Mouse (Mus musculus): ENCODE data around the gene Epop. TPM values are rescaled to one million over a fixed set of nuclear protein-coding genes. Genes with fewer than 3 reads are reported as not detected.
"Not testable (repeated sequence)": the region's sequence is repeated elsewhere in the genome, so short reads cannot be mapped to it uniquely, and the experiment has no call there.

Gene Epop
- polyA plus RNA-seq, 1 experiment from 2014 or later = 16.4 TPM

GRCm38 (mm10) chr11:97659990-97660714 is 30.6 kb upstream of the Epop start:
- peaks cover 7% of the 10 kb centered on the region for H3K27me3 ChIP-seq
- H3K4me3 ChIP-seq = peak overlapping the region; percentile 85
- WGBS = under 1% methylated on average over 68 of the region's 78 CpGs

GRCm38 (mm10) chr11:97659267-97659989 is 29.9 kb upstream of the Epop start:
- ATAC-seq (ENCODE audit: insufficient number of reproducible peaks, insufficient read depth, low FRiP score, low TSS enrichment) = no peak
- Histone ChIP-seq H3K9ac (peak overlapping the region; percentile 78), H3K4me1 (peaks cover 31% of the 10 kb centered on the region), H3K27me3 (peaks cover 7% of the 10 kb centered on the region), H3K4me2 (replicated peaks) (peak overlapping the region; percentile 78), H3K4me3 (peak overlapping the region; percentile 85), H3K9me3 (no peaks in the 10 kb centered on the region), H3K27ac (peak overlapping the region; percentile 69), H3K36me3 (no peaks in the 10 kb centered on the region)
- 8% methylated on average over 13 of the region's 13 CpGs for WGBS

More at GRCm38 (mm10) chr11:97659990-97660714, 30.6 kb upstream of the Epop start:
- ATAC-seq (ENCODE audit: insufficient number of reproducible peaks, insufficient read depth, low FRiP score, low TSS enrichment) = peak; percentile 85
- Histone ChIP-seq H3K27ac (peak overlapping the region; percentile 69), H3K4me1 (peaks cover 39% of the 10 kb centered on the region), H3K9me3 (no peaks in the 10 kb centered on the region), H3K4me2 (replicated peaks) (peak overlapping the region; percentile 78), H3K36me3 (no peaks in the 10 kb centered on the region), H3K9ac (peak overlapping the region; percentile 78)

- H3K4me3 ChIP-seq = no peak overlapping the region
- no peak overlapping the region for H3K9ac ChIP-seq
- H3K9me3 ChIP-seq = no peaks in the 10 kb centered on the region
- 76% methylated on average over 11 of the region's 11 CpGs for WGBS
- no peaks in the 10 kb centered on the region for H3K36me3 ChIP-seq
- peaks cover 29% of the 10 kb centered on the region for H3K4me1 ChIP-seq
- H3K27me3 ChIP-seq = peaks cover 7% of the 10 kb centered on the region
- no peak for ATAC-seq (ENCODE audit: insufficient number of reproducible peaks, insufficient read depth, low FRiP score, low TSS enrichment)
- no peak overlapping the region for H3K4me2 ChIP-seq (replicated peaks)
- no peak overlapping the region for H3K27ac ChIP-seq
Observed at GRCm38 (mm10) chr11:97658751-97659266, 29.3 kb upstream of the Epop start.

GRCm38 (mm10) chr11:97657967-97658366 is 28.5 kb upstream of the Epop start:
- ATAC-seq (ENCODE audit: insufficient number of reproducible peaks, insufficient read depth, low FRiP score, low TSS enrichment); H3K27me3 ChIP-seq; H3K4me3 ChIP-seq; H3K27ac ChIP-seq; H3K36me3 ChIP-seq; H3K9ac ChIP-seq; H3K9me3 ChIP-seq; H3K4me2 ChIP-seq (replicated peaks): not testable (repeated sequence)
- 81% methylated on average over 6 of the region's 6 CpGs for WGBS
- peaks cover 29% of the 10 kb centered on the region for H3K4me1 ChIP-seq

GRCm38 (mm10) chr11:97657184-97657945 is 27.9 kb upstream of the Epop start:
- WGBS = 49% methylated on average over 4 of the region's 6 CpGs
- Histone ChIP-seq H3K4me3 (no peak overlapping the region), H3K4me1 (peaks cover 28% of the 10 kb centered on the region), H3K27ac (no peak overlapping the region), H3K9ac (no peak overlapping the region), H3K9me3 (no peaks in the 10 kb centered on the region), H3K27me3 (peaks cover 7% of the 10 kb centered on the region), H3K36me3 (no peaks in the 10 kb centered on the region), H3K4me2 (replicated peaks) (no peak overlapping the region)
- ATAC-seq (ENCODE audit: insufficient number of reproducible peaks, insufficient read depth, low FRiP score, low TSS enrichment) = no peak

- no peaks in the 10 kb centered on the region for H3K9me3 ChIP-seq
- no peak overlapping the region for H3K9ac ChIP-seq
- H3K36me3 ChIP-seq = no peaks in the 10 kb centered on the region
- ATAC-seq (ENCODE audit: insufficient number of reproducible peaks, insufficient read depth, low FRiP score, low TSS enrichment) = no peak
- H3K4me2 ChIP-seq (replicated peaks) = no peak overlapping the region
- H3K4me3 ChIP-seq = no peak overlapping the region
- H3K27me3 ChIP-seq = peaks cover 1% of the 10 kb centered on the region; the same call in 1 of the 2 replicates
- H3K27ac ChIP-seq = no peak overlapping the region
- H3K4me1 ChIP-seq = peaks cover 18% of the 10 kb centered on the region
- 73% methylated on average over 14 of the region's 14 CpGs for WGBS
Observed at GRCm38 (mm10) chr11:97656269-97656971, 26.9 kb upstream of the Epop start.

GRCm38 (mm10) chr11:97654210-97654609 is 24.7 kb upstream of the Epop start:
- Histone ChIP-seq H3K4me1 (peaks cover 4% of the 10 kb centered on the region; the same call in 1 of the 2 replicates), H3K27me3 (no peaks in the 10 kb centered on the region), H3K9me3 (no peaks in the 10 kb centered on the region), H3K36me3 (no peaks in the 10 kb centered on the region), H3K27ac (no peak overlapping the region), H3K9ac (no peak overlapping the region), H3K4me3 (no peak overlapping the region), H3K4me2 (replicated peaks) (no peak overlapping the region)
- WGBS = 87% methylated on average over 2 of the region's 2 CpGs
- ATAC-seq (ENCODE audit: insufficient number of reproducible peaks, insufficient read depth, low FRiP score, low TSS enrichment) = no peak

GRCm38 (mm10) chr11:97653376-97653775 is 23.9 kb upstream of the Epop start:
- WGBS = 92% methylated on average over 11 of the region's 11 CpGs
- not testable (repeated sequence) for H3K9ac ChIP-seq; ATAC-seq (ENCODE audit: insufficient number of reproducible peaks, insufficient read depth, low FRiP score, low TSS enrichment)

GRCm38 (mm10) chr11:97650341-97650740 is 20.8 kb upstream of the Epop start:
- H3K4me2 ChIP-seq (replicated peaks) = no peak overlapping the region
- no peaks in the 10 kb centered on the region for H3K36me3 ChIP-seq
- H3K4me1 ChIP-seq = no peaks in the 10 kb centered on the region
- no peak overlapping the region for H3K4me3 ChIP-seq
- H3K9ac ChIP-seq = no peak overlapping the region
- no peaks in the 10 kb centered on the region for H3K9me3 ChIP-seq
- 65% methylated on average over 5 of the region's 5 CpGs for WGBS
- ATAC-seq (ENCODE audit: insufficient number of reproducible peaks, insufficient read depth, low FRiP score, low TSS enrichment) = no peak
- no peak overlapping the region for H3K27ac ChIP-seq
- no peaks in the 10 kb centered on the region for H3K27me3 ChIP-seq

More at GRCm38 (mm10) chr11:97653376-97653775, 23.9 kb upstream of the Epop start:
- not testable (repeated sequence) for H3K4me1 ChIP-seq; H3K4me2 ChIP-seq (replicated peaks); H3K27me3 ChIP-seq; H3K27ac ChIP-seq; H3K9me3 ChIP-seq; H3K4me3 ChIP-seq; H3K36me3 ChIP-seq

GRCm38 (mm10) chr11:97648541-97648940 is 19.0 kb upstream of the Epop start:
- not testable (repeated sequence) for H3K4me2 ChIP-seq (replicated peaks); H3K9ac ChIP-seq; H3K4me3 ChIP-seq; H3K36me3 ChIP-seq; H3K9me3 ChIP-seq; H3K27ac ChIP-seq; H3K27me3 ChIP-seq; H3K4me1 ChIP-seq; ATAC-seq (ENCODE audit: insufficient number of reproducible peaks, insufficient read depth, low FRiP score, low TSS enrichment)
- WGBS = 72% methylated on average over 4 of the region's 4 CpGs

GRCm38 (mm10) chr11:97644834-97645233 is 15.3 kb upstream of the Epop start:
- ATAC-seq (ENCODE audit: insufficient number of reproducible peaks, insufficient read depth, low FRiP score, low TSS enrichment) = no peak
- Histone ChIP-seq H3K4me1 (no peaks in the 10 kb centered on the region), H3K36me3 (no peaks in the 10 kb centered on the region), H3K27me3 (no peaks in the 10 kb centered on the region), H3K4me3 (no peak overlapping the region), H3K4me2 (replicated peaks) (no peak overlapping the region), H3K9me3 (no peaks in the 10 kb centered on the region), H3K9ac (no peak overlapping the region), H3K27ac (no peak overlapping the region)
- WGBS = 6% methylated on average over 6 of the region's 6 CpGs
